Mouse (Mus musculus) erythroblast, embryonic 14.5 days (primary cell): ENCODE results near the gene Oxld1. TPM values are rescaled to one million over a fixed set of nuclear protein-coding genes. Genes with fewer than 3 reads are reported as not detected.

ENCODE experiments used
- H3K27me3 ChIP-seq: 2 replicates; pipeline ENCODE4 v1.6.1; 2012; ENCODE audit warnings: inconsistent platforms; ENCODE audit not compliant: control insufficient read depth
- H3K36me3 ChIP-seq: 2 replicates; pipeline ENCODE4 v1.6.1; 2012; ENCODE audit warnings: mild to moderate bottlenecking, inconsistent platforms; ENCODE audit not compliant: control insufficient read depth
- H3K4me1 ChIP-seq: 2 replicates; pipeline ENCODE4 v1.6.1; 2012; ENCODE audit warnings: inconsistent platforms; ENCODE audit not compliant: control insufficient read depth
- H3K4me3 ChIP-seq: replicated peaks from 2 replicates; pipeline ENCODE3; 2012; ENCODE audit warnings: moderate library complexity, mild to moderate bottlenecking, inconsistent platforms
- H3K9me3 ChIP-seq: 2 replicates; pipeline ENCODE4 v1.6.1; 2012; ENCODE audit warnings: low read length, inconsistent platforms, mixed read lengths; ENCODE audit not compliant: control insufficient read depth
- GATA1 ChIP-seq: IDR thresholded peaks from 2 replicates; pipeline ENCODE4 v1.6.1; 2012; ENCODE audit warnings: low read length, inconsistent platforms, mixed read lengths
- TAL1 ChIP-seq: IDR thresholded peaks from 3 replicates; pipeline ENCODE4 v1.6.1; 2012; ENCODE audit warnings: low read length, inconsistent platforms, mixed read lengths
- polyA plus RNA-seq: library from polyadenylated mRNA; stranded (reverse); fragments of >175 nt; gene quantifications from 2 replicates; pipeline ENCODE4 v1.2.3, GENCODE M21; 2012

Gene Oxld1
- polyA plus RNA-seq, 1 experiment, result 0.65 TPM

GRCm38 (mm10) chr11:120485251-120485650 is 27.4 kb upstream of the Oxld1 start:
- Histone ChIP-seq H3K27me3 (no peaks in the 10 kb centered on the region), H3K9me3 (no peaks in the 10 kb centered on the region), H3K36me3 (peaks cover 83% of the 10 kb centered on the region), H3K4me3 (peak overlapping the region; percentile 73), H3K4me1 (peaks cover 70% of the 10 kb centered on the region)
- no peak for TF ChIP-seq GATA1

- Histone ChIP-seq H3K27me3 (no peaks in the 10 kb centered on the region), H3K36me3 (peaks cover 82% of the 10 kb centered on the region), H3K4me3 (peak within 1 kb of the TSS; percentile 73), H3K4me1 (peaks cover 62% of the 10 kb centered on the region), H3K9me3 (no peaks in the 10 kb centered on the region)
- TF ChIP-seq TAL1, result no peak
- TF ChIP-seq GATA1, result no peak
Observed at GRCm38 (mm10) chr11:120484265-120484981, 26.6 kb upstream of the Oxld1 start, which contains the start of gene Mrpl12. Gene Mrpl12, plus strand, starts transcription at chr11:120484613.

GRCm38 (mm10) chr11:120483448-120483934 is 25.6 kb upstream of the Oxld1 start:
- peaks cover 82% of the 10 kb centered on the region for H3K36me3 ChIP-seq

GRCm38 (mm10) chr11:120472052-120472451 is 14.2 kb upstream of the Oxld1 start:
- Histone ChIP-seq H3K9me3 (no peaks in the 10 kb centered on the region), H3K36me3 (peaks cover 82% of the 10 kb centered on the region), H3K27me3 (no peaks in the 10 kb centered on the region), H3K4me1 (peaks cover 24% of the 10 kb centered on the region), H3K4me3 (no peak overlapping the region)
- no peak for TF ChIP-seq TAL1
- no peak for TF ChIP-seq GATA1

More at GRCm38 (mm10) chr11:120483448-120483934, 25.6 kb upstream of the Oxld1 start:
- peak overlapping the region; percentile 73 for H3K4me3 ChIP-seq
- peaks cover 52% of the 10 kb centered on the region for H3K4me1 ChIP-seq
- no peaks in the 10 kb centered on the region for H3K27me3 ChIP-seq
- H3K9me3 ChIP-seq, result no peaks in the 10 kb centered on the region
- TF ChIP-seq TAL1, result no peak
- no peak for TF ChIP-seq GATA1

GRCm38 (mm10) chr11:120467736-120468092 is 9.8 kb upstream of the Oxld1 start:
- TF ChIP-seq GATA1, result no peak
- Histone ChIP-seq H3K9me3 (no peaks in the 10 kb centered on the region), H3K27me3 (no peaks in the 10 kb centered on the region), H3K4me1 (peaks cover 38% of the 10 kb centered on the region), H3K4me3 (peak overlapping the region; percentile 84), H3K36me3 (peaks cover 72% of the 10 kb centered on the region)

- Histone ChIP-seq H3K4me1 (peaks cover 38% of the 10 kb centered on the region), H3K27me3 (no peaks in the 10 kb centered on the region), H3K36me3 (peaks cover 72% of the 10 kb centered on the region), H3K9me3 (no peaks in the 10 kb centered on the region), H3K4me3 (peak within 1 kb of the TSS; percentile 84)
- TF ChIP-seq TAL1 (no peak), GATA1 (no peak)
Observed at GRCm38 (mm10) chr11:120467051-120467735, 9.3 kb upstream of the Oxld1 start, which contains the start of gene Arl16. Gene Arl16, minus strand, starts transcription at chr11:120467607.

- Histone ChIP-seq H3K4me3 (no peak overlapping the region), H3K27me3 (no peaks in the 10 kb centered on the region), H3K4me1 (peaks cover 38% of the 10 kb centered on the region), H3K9me3 (no peaks in the 10 kb centered on the region), H3K36me3 (peaks cover 72% of the 10 kb centered on the region)
- TF ChIP-seq GATA1 (no peak), TAL1 (no peak)
Observed at GRCm38 (mm10) chr11:120465521-120465920, 7.7 kb upstream of the Oxld1 start.

GRCm38 (mm10) chr11:120464365-120464764 is 6.5 kb upstream of the Oxld1 start:
- Histone ChIP-seq H3K4me1 (peaks cover 43% of the 10 kb centered on the region), H3K9me3 (no peaks in the 10 kb centered on the region), H3K27me3 (no peaks in the 10 kb centered on the region), H3K4me3 (no peak overlapping the region), H3K36me3 (peaks cover 69% of the 10 kb centered on the region)
- no peak for TF ChIP-seq TAL1
- TF ChIP-seq GATA1, result no peak

- H3K9me3 ChIP-seq, result no peaks in the 10 kb centered on the region
- no peak for TF ChIP-seq GATA1
- no peak for TF ChIP-seq TAL1
- peaks cover 45% of the 10 kb centered on the region for H3K4me1 ChIP-seq
- H3K36me3 ChIP-seq, result peaks cover 65% of the 10 kb centered on the region
- H3K4me3 ChIP-seq, result no peak overlapping the region
- H3K27me3 ChIP-seq, result no peaks in the 10 kb centered on the region
Observed at GRCm38 (mm10) chr11:120463536-120463935, 5.7 kb upstream of the Oxld1 start.
